Mouse (Mus musculus) layer of hippocampus, adult 18-20 months (tissue): Measurements from ENCODE around the gene Prr14l. TPM values are rescaled to one million over a fixed set of nuclear protein-coding genes. Genes with fewer than 3 reads are reported as not detected.
A peak's percentile ranks its signal among the peaks of the same experiment; 100 is the strongest.
"Not testable (repeated sequence)": the region's sequence is repeated elsewhere in the genome, so short reads cannot be mapped to it uniquely, and the experiment has no call there.

Experiments
- DNase-seq, 2 experiments: peaks; one replicate each; pipeline ENCODE4 v3.0.0; 2022; ENCODE audit warnings: low spot score in 2 of 2
- total RNA-seq, 2 experiments: library from RNA; stranded (reverse); gene quantifications; 2 replicates each; pipeline ENCODE4 v1.2.3; 2021

Gene Prr14l
- total RNA-seq, 2 experiments from 2014 or later = 48.0 to 48.8 TPM

GRCm38 (mm10) chr5:32815396-32815795 lies 38.7 kb downstream of the Prr14l start:
- no peak for DNase-seq

GRCm38 (mm10) chr5:32786454-32786853 lies 67.6 kb downstream of the Prr14l start:
- DNase-seq = not testable (repeated sequence)

- DNase-seq = peak; percentile 97 to 98
These were observed 68.6 kb downstream of the Prr14l start, which contains the start of gene Pisd for GRCm38 (mm10) chr5:32785313-32785915. Pisd (minus strand) TSS chr5:32785646.

GRCm38 (mm10) chr5:32784726-32785125 lies 69.3 kb downstream of the Prr14l start:
- no peak for DNase-seq

- no peak for DNase-seq
These were observed 72.5 kb downstream of the Prr14l start for GRCm38 (mm10) chr5:32781596-32781995.

GRCm38 (mm10) chr5:32778168-32778567 lies 75.9 kb downstream of the Prr14l start:
- DNase-seq = no peak

- no peak for DNase-seq
These were observed 81.7 kb downstream of the Prr14l start for GRCm38 (mm10) chr5:32772361-32772760.

- DNase-seq = no peak
These were observed 86.3 kb downstream of the Prr14l start for GRCm38 (mm10) chr5:32767636-32768373.

- DNase-seq = no peak
These were observed 87.1 kb downstream of the Prr14l start for GRCm38 (mm10) chr5:32767004-32767403.

- no peak for DNase-seq
These were observed 92.4 kb downstream of the Prr14l start for GRCm38 (mm10) chr5:32761566-32762140.

GRCm38 (mm10) chr5:32760787-32761186 lies 93.3 kb downstream of the Prr14l start:
- DNase-seq = no peak

GRCm38 (mm10) chr5:32760352-32760751 lies 93.7 kb downstream of the Prr14l start:
- DNase-seq = not testable (repeated sequence)

GRCm38 (mm10) chr5:32759662-32760061 lies 94.4 kb downstream of the Prr14l start:
- no peak for DNase-seq

- no peak for DNase-seq
These were observed 97.9 kb downstream of the Prr14l start for GRCm38 (mm10) chr5:32756141-32756540.

- DNase-seq = peak in 1 of 2 experiments; percentile 67
These were observed 102.3 kb downstream of the Prr14l start for GRCm38 (mm10) chr5:32751736-32752135.

- DNase-seq = no peak
These were observed 105.1 kb downstream of the Prr14l start for GRCm38 (mm10) chr5:32748936-32749335.

GRCm38 (mm10) chr5:32747650-32748375 lies 106.2 kb downstream of the Prr14l start:
- peak; percentile 45 to 82 for DNase-seq

GRCm38 (mm10) chr5:32745705-32746655 lies 108.1 kb downstream of the Prr14l start:
- peak in 1 of 2 experiments; percentile 69 for DNase-seq

- DNase-seq = peak; percentile 78 to 92
These were observed 111.9 kb downstream of the Prr14l start for GRCm38 (mm10) chr5:32742149-32742548.

- DNase-seq = peak; percentile 78 to 88
These were observed 112.7 kb downstream of the Prr14l start for GRCm38 (mm10) chr5:32741377-32741776.
